Mouse (Mus musculus) neural tube, embryonic 14.5 days (tissue): ENCODE data around the gene Jsrp1. TPM values are rescaled to one million over a fixed set of nuclear protein-coding genes. Genes with fewer than 3 reads are reported as not detected.
"Not testable (repeated sequence)": the region's sequence is repeated elsewhere in the genome, so short reads cannot be mapped to it uniquely, and the experiment has no call there.

Experiments
- ATAC-seq: fragments of 200-750 bp; cut with Nextera tagmentation; 2 replicates; pipeline ENCODE4 v1.8.0; 2017; ENCODE audit warnings: low read depth, mild to moderate bottlenecking, moderate TSS enrichment, moderate library complexity
- H3K27ac ChIP-seq: fragments of 300-500 bp; sonication (generic); 2 replicates; pipeline ENCODE4 v1.5.1; 2014; ENCODE audit warnings: low read depth, mild to moderate bottlenecking, control low read depth, low read length, moderate library complexity, mixed read lengths
- H3K27me3 ChIP-seq: fragments of 300-500 bp; sonication (generic); 2 replicates; pipeline ENCODE4 v1.6.1; 2014; ENCODE audit warnings: low read length; ENCODE audit not compliant: control insufficient read depth, insufficient read depth
- H3K36me3 ChIP-seq: fragments of 300-500 bp; sonication (generic); 2 replicates; pipeline ENCODE4 v1.6.1; 2014; ENCODE audit warnings: low read length, mixed read lengths; ENCODE audit not compliant: control insufficient read depth, insufficient read depth
- H3K4me1 ChIP-seq: fragments of 300-500 bp; sonication (generic); 2 replicates; pipeline ENCODE4 v1.6.1; 2014; ENCODE audit warnings: low read length; ENCODE audit not compliant: control insufficient read depth, insufficient read depth
- H3K4me2 ChIP-seq: fragments of 300-500 bp; sonication (generic); 2 replicates; pipeline ENCODE4 v1.6.1; 2014; ENCODE audit warnings: mild to moderate bottlenecking, low read depth, low read length, control low read depth
- H3K4me3 ChIP-seq: fragments of 300-500 bp; sonication (generic); 2 replicates; pipeline ENCODE4 v1.5.1; 2014; ENCODE audit warnings: low read depth, low read length, control low read depth, mixed read lengths
- H3K9ac ChIP-seq: fragments of 300-500 bp; sonication (generic); replicated peaks from 2 replicates; pipeline ENCODE4 v1.6.1; 2014; ENCODE audit warnings: low read depth, mild to moderate bottlenecking, control low read depth, low read length, mixed read lengths
- H3K9me3 ChIP-seq: fragments of 300-500 bp; sonication (generic); 2 replicates; pipeline ENCODE4 v1.6.1; 2016; ENCODE audit warnings: low read length; ENCODE audit not compliant: control insufficient read depth
- WGBS: fragments of 180-500 bp; shearing (Covaris S2); extraction: QIAGEN DNeasy Blood & Tissue Kit; methylation state at CpG from one replicate; pipeline ENCODE4 v1.1.7; 2014; 5-methylcytosine and 5-hydroxymethylcytosine counted together
- polyA plus RNA-seq: library from polyadenylated mRNA; unstranded; fragments of >200 nt; fragmentation: Nextera tagmentation; extraction: Ambion mirVana; gene quantifications from 2 replicates; pipeline ENCODE4 v1.2.1, GENCODE M21; 2014

The Jsrp1 gene
- polyA plus RNA-seq, 1 experiment from 2014 or later = 0.74 TPM

GRCm38 (mm10) chr10:80828587-80828986 lies 15.3 kb upstream of the Jsrp1 start:
- H3K9ac ChIP-seq, ATAC-seq, H3K27me3 ChIP-seq, H3K9me3 ChIP-seq, H3K27ac ChIP-seq, H3K4me1 ChIP-seq, H3K4me3 ChIP-seq: not testable (repeated sequence)
- Histone ChIP-seq H3K4me2 (peak overlapping the region; percentile 99), H3K36me3 (peaks cover 13% of the 10 kb centered on the region)
- WGBS = 73% methylated on average over 7 of the region's 9 CpGs

GRCm38 (mm10) chr10:80827870-80828420 lies 14.6 kb upstream of the Jsrp1 start:
- WGBS = 81% methylated on average over 9 of the region's 10 CpGs
- peaks cover 8% of the 10 kb centered on the region for H3K4me1 ChIP-seq
- no peak overlapping the region for H3K27ac ChIP-seq
- H3K9ac ChIP-seq = peak overlapping the region; percentile 86
- H3K27me3 ChIP-seq = no peaks in the 10 kb centered on the region
- H3K9me3 ChIP-seq = no peaks in the 10 kb centered on the region
- H3K36me3 ChIP-seq = peaks cover 13% of the 10 kb centered on the region
- peak overlapping the region; percentile 99 for H3K4me2 ChIP-seq
- peak overlapping the region; percentile 70 for H3K4me3 ChIP-seq
- no peak for ATAC-seq

- Histone ChIP-seq H3K36me3 (peaks cover 13% of the 10 kb centered on the region), H3K9ac (peak overlapping the region; percentile 86), H3K4me3 (peak overlapping the region; percentile 70), H3K4me1 (peaks cover 8% of the 10 kb centered on the region), H3K27me3 (no peaks in the 10 kb centered on the region), H3K27ac (peak overlapping the region; percentile 87), H3K9me3 (no peaks in the 10 kb centered on the region), H3K4me2 (peak overlapping the region; percentile 99)
- ATAC-seq = no peak
- WGBS = 9% methylated on average over 29 of the region's 29 CpGs
Observed at GRCm38 (mm10) chr10:80827063-80827869, 14.0 kb upstream of the Jsrp1 start.

- peak within 1 kb of the TSS; percentile 70 for H3K4me3 ChIP-seq
- under 1% methylated on average over 76 of the region's 82 CpGs for WGBS
- H3K4me1 ChIP-seq = peaks cover 8% of the 10 kb centered on the region
- ATAC-seq = peak; percentile 96
- H3K27me3 ChIP-seq = no peaks in the 10 kb centered on the region
- H3K9me3 ChIP-seq = no peaks in the 10 kb centered on the region
- H3K27ac ChIP-seq = peak within 1 kb of the TSS; percentile 87
- peaks cover 13% of the 10 kb centered on the region for H3K36me3 ChIP-seq
- peak within 1 kb of the TSS; percentile 86 for H3K9ac ChIP-seq
- peak within 1 kb of the TSS; percentile 99 for H3K4me2 ChIP-seq
Observed at GRCm38 (mm10) chr10:80826151-80827062, 13.1 kb upstream of the Jsrp1 start, which contains the start of gene Oaz1. TSS of gene Oaz1 (plus strand) at chr10:80826656.

GRCm38 (mm10) chr10:80824827-80825226 lies 11.5 kb upstream of the Jsrp1 start:
- no peak for ATAC-seq
- Histone ChIP-seq H3K4me2 (no peak overlapping the region), H3K9me3 (no peaks in the 10 kb centered on the region), H3K9ac (no peak overlapping the region), H3K4me1 (peaks cover 8% of the 10 kb centered on the region), H3K4me3 (no peak overlapping the region), H3K27me3 (no peaks in the 10 kb centered on the region), H3K27ac (no peak overlapping the region), H3K36me3 (peaks cover 8% of the 10 kb centered on the region)
- 84% methylated on average over 2 of the region's 2 CpGs for WGBS

GRCm38 (mm10) chr10:80823847-80824643 lies 10.7 kb upstream of the Jsrp1 start:
- no peak overlapping the region for H3K4me2 ChIP-seq
- H3K4me1 ChIP-seq = peaks cover 8% of the 10 kb centered on the region
- 70% methylated on average over 8 of the region's 8 CpGs for WGBS
- H3K4me3 ChIP-seq = no peak overlapping the region
- H3K27me3 ChIP-seq = no peaks in the 10 kb centered on the region
- peaks cover under 1% of the 10 kb centered on the region; the same call in 1 of the 2 replicates for H3K36me3 ChIP-seq
- H3K9me3 ChIP-seq = no peaks in the 10 kb centered on the region
- no peak for ATAC-seq
- no peak overlapping the region for H3K27ac ChIP-seq
- no peak overlapping the region for H3K9ac ChIP-seq

GRCm38 (mm10) chr10:80823316-80823715 lies 10.0 kb upstream of the Jsrp1 start:
- Histone ChIP-seq H3K36me3 (no peaks in the 10 kb centered on the region), H3K4me3 (no peak overlapping the region), H3K4me1 (peaks cover 8% of the 10 kb centered on the region), H3K27me3 (no peaks in the 10 kb centered on the region), H3K27ac (no peak overlapping the region), H3K9me3 (no peaks in the 10 kb centered on the region), H3K9ac (no peak overlapping the region), H3K4me2 (no peak overlapping the region)
- no peak for ATAC-seq
- 84% methylated on average over 1 of the region's 1 CpGs for WGBS

DNA sequence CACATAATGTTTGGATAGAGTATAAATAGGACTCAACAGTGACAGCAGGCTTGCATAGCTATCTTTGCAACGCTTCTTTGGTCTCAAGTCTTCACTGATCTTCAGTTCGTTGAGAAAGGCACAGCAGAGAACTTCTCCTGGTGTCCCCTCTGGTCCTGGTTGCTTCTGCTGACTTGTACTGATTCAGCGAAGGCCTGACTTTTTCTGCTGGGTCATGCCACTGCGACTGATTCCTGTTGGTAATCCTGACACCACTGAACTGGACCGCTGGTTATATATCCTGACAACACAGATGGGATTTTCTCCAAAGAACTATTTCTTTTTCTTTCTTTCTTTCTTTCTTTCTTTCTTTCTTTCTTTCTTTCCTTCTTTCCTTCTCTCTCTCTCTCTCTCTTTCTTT lies 9.2 kb upstream of the Jsrp1 start:
- Histone ChIP-seq H3K4me1 (peaks cover 2% of the 10 kb centered on the region), H3K9ac (no peak overlapping the region), H3K9me3 (no peaks in the 10 kb centered on the region), H3K36me3 (no peaks in the 10 kb centered on the region), H3K4me2 (no peak overlapping the region), H3K27me3 (no peaks in the 10 kb centered on the region), H3K4me3 (no peak overlapping the region), H3K27ac (no peak overlapping the region)
- ATAC-seq = no peak
- 86% methylated on average over 5 of the region's 5 CpGs for WGBS
